Comparison of ENCODE assay signal across 14 mouse cellular contexts in genomic region chrX:53337355-53337754, GRCm38 (mm10). TPM values are rescaled to one million over a fixed set of nuclear protein-coding genes. Genes with fewer than 3 reads are reported as not detected.
DNase-seq lines count a peak whose midpoint lies in the region; TF ChIP-seq lines count a peak whose summit lies in the region.
"Had no signal": no experiment of that assay in that cellular context is flagged by ENCODE, and none has a peak within 500 bp of the region (broad histone marks: within the 10 kb centered on the region; RNA-seq: fewer than 3 reads in every experiment).

No protein-coding gene starts in this region.

- dilution Hi-C loops in CH12.LX (cut with MboI; ENCODE audit: extremely low pct_ligation_motif_present, extremely low pct_unique_long_range_greater_than_20kb, low sequenced_read_pairs), result no loop called here

- in situ Hi-C loops in CH12.LX (cut with MboI; ENCODE audit: low pct_ligation_motif_present, low pct_unique_long_range_greater_than_20kb, low sequenced_read_pairs), result no loop called here

- H3K4me1 ChIP-seq in CH12.LX (ENCODE audit: control insufficient read depth in 1 of 2, insufficient read depth in 2 of 2), result no peaks in the 10 kb centered on the region
- H3K4me1 ChIP-seq: hindbrain, embryonic 15.5 days; limb, embryonic 10.5 days; midbrain, embryonic 13.5 days had no signal

- H3K79me2 ChIP-seq in CH12.LX (replicated peaks; ENCODE audit: control insufficient read depth, extremely low read depth, insufficient read depth, poor library complexity, severe bottlenecking), result no peaks in the 10 kb centered on the region

- no peak overlapping the region for H3K4me3 ChIP-seq in gastrocnemius, adult 2 months
- no peak overlapping the region for H3K4me3 ChIP-seq in left cerebral cortex, adult 2 months
- H3K4me3 ChIP-seq in CH12.LX (replicated peaks in 1 of 3; ENCODE audit: low read depth in 2 of 3, low read length in 2 of 3, poor library complexity in 1 of 3), result no peak overlapping the region
- H3K4me3 ChIP-seq: hindbrain, embryonic 15.5 days; limb, embryonic 10.5 days; midbrain, embryonic 13.5 days had no signal

- peak; percentile 13 for TF ChIP-seq RAD21 in CH12.LX (IDR thresholded peaks at IDR 0.05; ENCODE audit: low read depth, low read length)

- H3K9me3 ChIP-seq in CH12.LX (replicated peaks; ENCODE audit: low read length), result no peaks in the 10 kb centered on the region
- H3K9me3 ChIP-seq: hindbrain, embryonic 15.5 days; limb, embryonic 10.5 days; midbrain, embryonic 13.5 days had no signal

- no peak overlapping the region for H3K4me2 ChIP-seq in CH12.LX (ENCODE audit: insufficient read depth, low read depth, poor library complexity, severe bottlenecking)
- H3K4me2 ChIP-seq: hindbrain, embryonic 15.5 days; midbrain, embryonic 13.5 days had no signal

- TF ChIP-seq EP300 in CH12.LX (IDR thresholded peaks at IDR 0.05; ENCODE audit: low read length), result no peak

- intact Hi-C loops in gastrocnemius, adult 2 months (cut with DNase I), result loop anchor here (10.0 kb wide), 1 partner anchor 333 kb away; no protein-coding TSS in a partner anchor
- intact Hi-C loops in gastrocnemius, postnatal 14 days (cut with DNase I; ENCODE audit: low total_unique reads), result loop anchor here (10.0 kb wide), 1 partner anchor 333 kb away; no protein-coding TSS in a partner anchor
- intact Hi-C loops in left cerebral cortex, adult 2 months (cut with DNase I), result loop anchor here (10.0 kb wide), 1 partner anchor 223 kb away; no protein-coding TSS in a partner anchor

- no peaks in the 10 kb centered on the region for H3K27me3 ChIP-seq in CH12.LX (replicated peaks)
- H3K27me3 ChIP-seq: hindbrain, embryonic 15.5 days; midbrain, embryonic 13.5 days had no signal

- no peak overlapping the region for H3K27ac ChIP-seq in gastrocnemius, adult 2 months
- H3K27ac ChIP-seq in left cerebral cortex, adult 2 months, result no peak overlapping the region
- H3K27ac ChIP-seq in CH12.LX (ENCODE audit: insufficient read depth, low read depth), result no peak overlapping the region
- H3K27ac ChIP-seq: hindbrain, embryonic 15.5 days; limb, embryonic 10.5 days; midbrain, embryonic 13.5 days had no signal

- H3K9ac ChIP-seq in CH12.LX (ENCODE audit: insufficient read depth, low read depth), result no peak overlapping the region
- H3K9ac ChIP-seq: hindbrain, embryonic 15.5 days; midbrain, embryonic 13.5 days had no signal

- DNase-seq in gastrocnemius, adult 2 months, result no peak
- DNase-seq in gastrocnemius, postnatal 14 days, result no peak
- no peak for DNase-seq in left cerebral cortex, adult 2 months (ENCODE audit: extremely low spot score in 1 of 2, low spot score in 2 of 2)
- DNase-seq in left cerebral cortex, adult 8-10 months (ENCODE audit: low spot score in 2 of 2), result no peak
- DNase-seq in CH12.LX (ENCODE audit: extremely low read depth), result no peak
- peak; percentile 22 for DNase-seq in ZHBTc4 (ENCODE audit: low read depth, low spot score)
- no peak for DNase-seq in urinary bladder, adult 18-20 months (ENCODE audit: low spot score in 2 of 2)
- DNase-seq in gastrocnemius, postnatal 25 days, result no peak
- DNase-seq: layer of hippocampus, adult 9-11 months; lung, adult 18-20 months; spleen, adult 18-20 months had no signal

- H3K36me3 ChIP-seq in CH12.LX (replicated peaks in 1 of 2; ENCODE audit: control insufficient read depth in 1 of 2, insufficient read depth in 1 of 2, low read length in 1 of 2), result no peaks in the 10 kb centered on the region
- H3K36me3 ChIP-seq: hindbrain, embryonic 15.5 days; limb, embryonic 10.5 days; midbrain, embryonic 13.5 days had no signal

- TF ChIP-seq CTCF in gastrocnemius, adult 2 months (IDR thresholded peaks at IDR 0.05), result peak; percentile 36; the same call in 1 of the 2 replicates
- TF ChIP-seq CTCF in left cerebral cortex, adult 2 months (IDR thresholded peaks at IDR 0.05), result peak; percentile 19
- TF ChIP-seq CTCF in CH12.LX (conservative IDR thresholded peaks at IDR 0.05 in 1 of 2, IDR thresholded peaks at IDR 0.05 in 1 of 2; ENCODE audit: low read depth in 2 of 2, low read length in 2 of 2), result peak in 1 of 2 experiments; percentile 37; a peak in 2 of 4 replicates

- no peak for TF ChIP-seq POLR2A in CH12.LX (IDR thresholded peaks at IDR 0.05; ENCODE audit: low read depth, low read length)

TF ChIP-seq in CH12.LX, 34 proteins besides CTCF, POLR2A, EP300 and RAD21:
- TF ChIP-seq SMC3 (IDR thresholded peaks at IDR 0.05; ENCODE audit: low read depth, low read length) (peak; percentile 28), HCFC1 (IDR thresholded peaks at IDR 0.05; ENCODE audit: low read depth, low read length) (no peak), UBTF (IDR thresholded peaks at IDR 0.05; ENCODE audit: low read depth, low read length) (no peak)

RNA-seq across cellular contexts. Expression of gene Mospd1, which starts 32.9 kb away (rescaled TPM):
- 10 to 100 TPM; 50.5 to 76.3 TPM for total RNA-seq in gastrocnemius, adult 2 months (2021)
- total RNA-seq in gastrocnemius, postnatal 14 days (2021), result 10 to 100 TPM; 29.0 to 37.0 TPM
- 10 to 100 TPM; 14.2 to 15.3 TPM for total RNA-seq in left cerebral cortex, adult 2 months (2021)
- total RNA-seq in left cerebral cortex, adult 8-10 months (2022), result 10 to 100 TPM; 13.8 to 16.8 (median 14.2) TPM
- total RNA-seq in CH12.LX (2012; rRNA removed), result 4.4 and 4.6 TPM in 2 replicates
- 14.5 and 15.5 TPM in 2 replicates for total RNA-seq in CH12.LX (2014; rRNA removed)
- 5.6 and 7.0 TPM in 2 replicates for polyA plus RNA-seq in CH12.LX (2012; ENCODE audit: insufficient read length, low read depth)
- total RNA-seq in gastrocnemius, postnatal 25 days (2021), result 10 to 100 TPM; 41.3 to 49.9 TPM
